Mouse (Mus musculus) C2C12 (cell line): ENCODE results near the gene Lrmda. TPM values are rescaled to one million over a fixed set of nuclear protein-coding genes. Genes with fewer than 3 reads are reported as not detected.

Experiments used
- H3K27me3 ChIP-seq: one replicate; pipeline ENCODE4 v1.6.1; 2011; ENCODE audit not compliant: control insufficient read depth, insufficient read depth, insufficient read length
- H3K36me3 ChIP-seq: one replicate; pipeline ENCODE4 v1.6.1; 2011; ENCODE audit not compliant: control insufficient read depth, insufficient read depth
- H3K4me3 ChIP-seq: one replicate; pipeline ENCODE4 v1.5.1; 2011; ENCODE audit warnings: mild to moderate bottlenecking, control low read depth; ENCODE audit not compliant: poor library complexity, insufficient read depth, severe bottlenecking
- H3K79me2 ChIP-seq: one replicate; pipeline ENCODE4 v1.6.1; 2011; ENCODE audit not compliant: control insufficient read depth, insufficient read depth
- H3K79me3 ChIP-seq: one replicate; pipeline ENCODE4 v1.6.1; 2011; ENCODE audit warnings: low read depth, control low read depth
- H3ac ChIP-seq: one replicate; pipeline ENCODE3; 2011; ENCODE audit warnings: low read depth; ENCODE audit not compliant: control insufficient read depth, insufficient read length
- CEBPB ChIP-seq: IDR thresholded peaks from one replicate; pipeline ENCODE4 v1.6.1; 2011; ENCODE audit warnings: low read depth, mild to moderate bottlenecking, control low read depth, moderate library complexity
- CTCF ChIP-seq: IDR thresholded peaks from one replicate; pipeline ENCODE4 v1.5.1; 2011; ENCODE audit not compliant: control insufficient read depth, insufficient read depth, insufficient read length
- FOSL1 ChIP-seq: IDR thresholded peaks from one replicate; pipeline ENCODE4 v1.8.0; 2011; ENCODE audit warnings: mild to moderate bottlenecking, low read length; ENCODE audit not compliant: poor library complexity, insufficient read depth, severe bottlenecking
- MAX ChIP-seq: IDR thresholded peaks from one replicate; pipeline ENCODE4 v1.6.1; 2011; ENCODE audit warnings: mild to moderate bottlenecking, control low read depth
- MYOD1 ChIP-seq: IDR thresholded peaks from one replicate; pipeline ENCODE4 v1.6.1; 2011; ENCODE audit warnings: low read depth; ENCODE audit not compliant: control insufficient read depth, insufficient read length
- MYOG ChIP-seq: IDR thresholded peaks from one replicate; pipeline ENCODE4 v1.6.1; 2011; ENCODE audit not compliant: control insufficient read depth, insufficient read length; ENCODE audit errors: extremely low read depth
- USF1 ChIP-seq: IDR thresholded peaks from one replicate; pipeline ENCODE4 v1.6.1; 2011; ENCODE audit warnings: low read depth, mild to moderate bottlenecking, control low read depth, moderate library complexity
- polyA plus RNA-seq: library from polyadenylated mRNA; unstranded; fragments of >200 nt; fragmentation: generic; extraction: Trizol; gene quantifications from one replicate; pipeline ENCODE4 v1.2.1, GENCODE M21; 2012; ENCODE audit warnings: missing spikeins

Lrmda gene
- polyA plus RNA-seq, 1 experiment = not detected

DNA sequence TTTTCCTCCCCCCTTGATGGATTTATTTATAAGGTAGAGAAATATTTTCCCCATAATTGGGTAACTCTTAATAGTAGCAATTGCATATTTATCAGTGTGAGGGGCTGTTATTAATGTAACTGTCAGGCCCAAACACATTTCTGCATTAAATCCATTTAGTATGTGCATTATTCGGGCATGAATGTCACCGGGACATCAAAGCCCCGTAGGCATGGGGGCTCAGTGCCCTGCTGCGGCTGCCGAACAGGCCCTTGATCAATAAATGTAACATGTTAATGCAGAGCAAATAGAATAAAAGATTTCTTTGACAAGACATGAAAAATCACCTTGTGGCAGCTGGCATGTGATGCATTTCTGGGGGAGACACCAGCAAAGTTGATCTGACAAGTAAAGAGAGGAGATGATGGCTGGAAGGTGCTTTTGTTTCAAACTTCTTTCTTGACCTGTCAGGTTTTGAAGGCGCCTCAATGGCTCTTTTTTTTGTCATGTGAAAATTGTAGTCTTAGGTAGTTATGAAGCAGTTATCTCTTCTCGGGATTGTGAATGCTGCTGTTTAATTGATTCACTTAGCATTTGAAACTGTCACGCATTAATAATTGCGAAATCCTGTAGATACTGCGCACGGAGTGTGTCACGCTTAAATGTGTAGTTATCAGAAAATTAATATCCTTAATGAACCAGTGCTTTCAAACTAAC is 17.4 kb downstream of the Lrmda start:
- Histone ChIP-seq H3K79me3 (no peaks in the 10 kb centered on the region), H3K4me3 (no peak overlapping the region), H3K79me2 (no peaks in the 10 kb centered on the region), H3ac (no peak overlapping the region), H3K36me3 (no peaks in the 10 kb centered on the region), H3K27me3 (peaks cover 33% of the 10 kb centered on the region)
- TF ChIP-seq USF1 (no peak), FOSL1 (no peak)

GRCm38 (mm10) chr14:22037498-22038131 is 18.1 kb downstream of the Lrmda start:
- Histone ChIP-seq H3K27me3 (peaks cover 30% of the 10 kb centered on the region), H3K36me3 (no peaks in the 10 kb centered on the region), H3K79me2 (no peaks in the 10 kb centered on the region), H3ac (no peak overlapping the region), H3K4me3 (no peak overlapping the region), H3K79me3 (no peaks in the 10 kb centered on the region)
- TF ChIP-seq FOSL1 = no peak
- TF ChIP-seq CEBPB = no peak
- TF ChIP-seq MYOG = no peak
- TF ChIP-seq CTCF = no peak
- TF ChIP-seq USF1 = no peak
- no peak for TF ChIP-seq MAX
- no peak for TF ChIP-seq MYOD1

DNA sequence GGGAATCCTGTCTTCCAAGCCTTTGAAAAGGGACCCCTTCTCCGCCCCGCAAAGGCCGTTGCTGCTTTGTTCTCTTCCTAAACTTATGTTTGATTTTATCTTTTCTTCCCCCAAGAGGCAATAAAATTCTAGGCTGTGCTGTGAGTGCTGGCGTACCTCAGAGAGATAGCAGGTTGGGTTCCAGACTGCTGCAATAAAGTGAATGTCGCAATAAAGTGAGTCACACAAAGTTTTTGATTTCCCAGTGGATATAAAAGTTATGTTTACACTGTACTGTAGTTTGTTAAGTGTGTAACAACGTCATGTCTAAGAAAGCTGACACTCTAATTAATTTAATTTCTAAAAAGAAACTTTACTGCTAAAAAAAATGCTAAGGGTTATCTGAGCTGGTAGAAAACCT is 22.6 kb downstream of the Lrmda start:
- Histone ChIP-seq H3K27me3 (peaks cover 33% of the 10 kb centered on the region), H3ac (no peak overlapping the region), H3K36me3 (no peaks in the 10 kb centered on the region), H3K79me2 (no peaks in the 10 kb centered on the region), H3K4me3 (no peak overlapping the region), H3K79me3 (no peaks in the 10 kb centered on the region)
- TF ChIP-seq MYOG (no peak), MYOD1 (no peak), CTCF (no peak), CEBPB (no peak), MAX (no peak), USF1 (no peak), FOSL1 (no peak)

GRCm38 (mm10) chr14:22043420-22043819 is 23.9 kb downstream of the Lrmda start:
- no peaks in the 10 kb centered on the region for H3K79me2 ChIP-seq
- H3K79me3 ChIP-seq = no peaks in the 10 kb centered on the region
- no peak for TF ChIP-seq USF1
- TF ChIP-seq CTCF = no peak
- no peak for TF ChIP-seq CEBPB
- TF ChIP-seq FOSL1 = no peak
- no peak for TF ChIP-seq MAX
- TF ChIP-seq MYOD1 = no peak
- no peak for TF ChIP-seq MYOG
- no peaks in the 10 kb centered on the region for H3K36me3 ChIP-seq
- H3K27me3 ChIP-seq = peaks cover 34% of the 10 kb centered on the region
- H3K4me3 ChIP-seq = no peak overlapping the region
- no peak overlapping the region for H3ac ChIP-seq

DNA sequence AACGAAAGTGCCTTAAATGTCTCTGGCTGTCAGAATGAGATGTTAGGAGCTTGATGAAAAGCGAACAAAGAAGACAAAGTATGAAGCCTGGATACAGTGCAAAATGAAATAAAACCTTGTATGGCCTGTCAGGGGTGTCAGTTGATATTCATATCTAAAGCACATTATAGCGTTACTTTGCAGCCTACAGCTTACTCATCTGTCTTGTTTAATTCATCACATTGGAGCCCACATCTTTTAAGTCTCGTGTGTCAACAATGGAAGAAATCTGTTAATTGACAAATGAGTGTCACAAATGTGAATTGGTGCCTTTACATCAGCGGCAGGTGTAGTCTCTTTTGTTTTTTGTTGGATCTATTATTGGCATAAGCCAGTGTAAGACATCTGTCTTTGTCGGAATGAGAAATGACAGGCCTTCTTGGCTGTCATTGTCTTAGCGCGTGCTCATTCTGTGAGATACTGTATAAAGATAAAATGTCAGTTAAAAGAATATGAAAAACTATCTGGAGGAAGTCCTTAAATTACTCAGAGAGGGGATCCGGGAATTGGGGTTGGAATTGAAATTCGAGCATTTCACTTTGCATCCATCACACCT is 26.8 kb downstream of the Lrmda start:
- H3K27me3 ChIP-seq = peaks cover 35% of the 10 kb centered on the region
- no peaks in the 10 kb centered on the region for H3K79me3 ChIP-seq
- TF ChIP-seq CEBPB (no peak), CTCF (no peak), MYOG (no peak), FOSL1 (no peak), MYOD1 (no peak), USF1 (no peak), MAX (no peak)
- H3K4me3 ChIP-seq = no peak overlapping the region
- no peaks in the 10 kb centered on the region for H3K79me2 ChIP-seq
- no peak overlapping the region for H3ac ChIP-seq
- no peaks in the 10 kb centered on the region for H3K36me3 ChIP-seq
